Mouse (Mus musculus): Measurements from ENCODE around the gene Mybphl.

DNA sequence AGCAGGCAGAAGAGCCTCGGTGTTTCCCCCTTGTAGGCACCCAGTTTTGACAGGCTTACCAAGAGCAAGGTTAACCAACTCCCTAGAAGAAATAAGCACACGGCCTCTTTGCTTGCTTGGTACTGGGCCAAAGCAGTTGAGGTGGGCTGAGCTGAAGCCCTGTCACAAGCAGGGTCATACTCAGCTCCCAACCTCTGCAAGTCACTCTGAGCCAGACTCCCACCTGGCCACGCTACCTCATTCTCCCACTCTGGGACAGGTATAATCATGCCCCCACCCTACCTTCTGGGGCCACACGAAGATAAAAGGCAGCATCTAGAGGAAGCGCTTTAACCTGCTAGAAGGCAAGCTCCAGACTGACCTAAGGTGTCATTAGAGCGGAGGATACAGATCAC, 60.9 kb downstream of the Mybphl start:
- TF ChIP-seq CTCF (IDR thresholded peaks at IDR 0.05; ENCODE audit: low read depth, low read length) (no peak), POLR2AphosphoS5 (IDR thresholded peaks at IDR 0.05; ENCODE audit: insufficient replicate concordance, low read depth, low read length) (no peak), GATA1 (IDR thresholded peaks at IDR 0.05; ENCODE audit: borderline replicate concordance, low read length) (no peak)

Data from G1E (cell line).